Mouse (Mus musculus): ENCODE data around the gene Tmem40. TPM values are rescaled to one million over a fixed set of nuclear protein-coding genes. Genes with fewer than 3 reads are reported as not detected.
A peak's percentile ranks its signal among the peaks of the same experiment; 100 is the strongest.

Tmem40 gene
- under 1 TPM; 0.43 to 0.45 TPM for total RNA-seq (2021)
- long read RNA-seq, experiment 1: 0 reads
- long read RNA-seq, experiment 2: 0 reads

DNA sequence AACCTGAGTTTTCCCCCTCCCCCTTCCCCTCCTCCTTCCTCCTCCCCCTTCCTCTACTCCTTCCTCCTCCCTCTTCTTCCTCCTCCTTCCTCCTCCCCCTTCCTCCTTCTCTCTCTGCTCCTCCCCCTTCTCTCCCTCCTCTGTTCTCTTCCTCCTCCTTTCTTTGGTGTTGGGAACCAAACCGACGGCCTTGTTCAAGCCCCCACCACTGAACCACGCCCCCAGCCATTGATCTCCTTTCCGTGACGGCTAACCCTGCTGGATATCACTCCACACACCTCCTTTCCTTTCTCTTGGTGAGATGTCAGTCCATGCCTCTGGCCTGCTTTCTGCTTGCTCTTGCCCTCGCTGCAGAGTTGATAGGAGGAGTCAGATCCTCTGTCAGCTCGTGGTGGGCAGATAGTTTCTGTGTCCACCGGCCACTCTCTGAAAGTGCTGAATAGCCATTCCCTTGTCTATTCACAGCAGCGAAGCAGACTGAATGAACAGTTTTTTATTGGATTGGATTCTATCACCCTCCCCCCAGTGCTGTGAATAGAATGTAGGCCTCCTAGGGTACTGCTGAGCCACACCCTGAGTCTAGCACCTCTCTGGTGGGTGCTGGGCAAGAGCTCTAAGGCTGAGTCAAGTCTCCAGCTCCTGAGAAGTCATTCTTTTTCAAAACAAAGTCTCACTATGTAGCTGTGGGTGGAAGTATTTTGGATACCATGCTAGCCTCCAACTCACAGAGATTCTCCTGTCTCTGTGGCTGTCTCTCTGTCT, at the start of gene Tmem40:
Gene Tmem40, minus strand, starts transcription at position 416 of the 762 bp plus-strand sequence.
- DNase-seq (ENCODE audit: low spot score in 2 of 2): no peak

- no peak for DNase-seq (ENCODE audit: low spot score in 2 of 2)
Measured at GRCm38 (mm10) chr6:115811606-115812005, 49.4 kb upstream of the Tmem40 start.

GRCm38 (mm10) chr6:115808488-115809231, 46.5 kb upstream of the Tmem40 start, which contains the start of gene Rpl32:
TSS of gene Rpl32 (minus strand) at chr6:115808747.
- DNase-seq (ENCODE audit: low spot score in 2 of 2): peak; percentile 85 to 86

GRCm38 (mm10) chr6:115808196-115808487, 45.9 kb upstream of the Tmem40 start:
- DNase-seq (ENCODE audit: low spot score in 2 of 2): no peak

- DNase-seq (ENCODE audit: low spot score in 2 of 2): no peak
Measured at GRCm38 (mm10) chr6:115807464-115808195, 45.4 kb upstream of the Tmem40 start.

DNA sequence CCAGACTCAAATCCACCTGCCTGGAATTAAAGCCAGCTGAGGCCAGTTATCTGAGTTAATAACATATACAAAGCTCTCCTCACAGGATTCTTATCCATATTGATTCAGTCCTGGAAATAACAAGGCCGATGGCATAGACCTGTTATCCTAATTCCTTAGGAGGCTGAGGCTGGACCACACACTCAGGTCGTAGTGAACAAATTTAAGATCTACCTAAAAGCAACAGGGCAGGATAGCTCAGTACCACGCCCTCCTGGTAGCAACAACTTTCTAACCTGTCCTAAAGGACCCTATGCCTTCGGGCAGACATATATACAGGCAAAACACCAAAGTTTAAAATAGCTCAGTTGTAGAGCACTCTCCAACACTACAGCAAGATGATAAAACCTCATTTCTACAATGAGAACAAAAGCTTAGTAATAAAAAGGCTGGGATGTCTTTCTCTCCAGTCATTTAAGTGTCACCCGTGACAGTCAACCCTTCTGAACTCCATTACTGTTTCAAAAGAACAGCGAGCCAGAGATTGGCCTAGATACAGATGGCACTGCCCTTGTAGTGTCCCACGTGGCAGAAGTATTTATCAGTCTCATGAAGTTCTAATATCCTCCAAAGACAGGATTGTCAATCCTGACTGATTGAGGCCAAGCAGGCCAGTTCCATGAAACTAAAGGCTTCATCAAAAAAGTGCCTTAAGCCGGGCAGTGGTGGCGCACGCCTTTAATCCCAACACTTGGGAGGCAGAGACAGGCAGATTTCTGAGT, 42.4 kb upstream of the Tmem40 start:
- no peak for DNase-seq (ENCODE audit: low spot score in 2 of 2)

GRCm38 (mm10) chr6:115803541-115804382, 41.6 kb upstream of the Tmem40 start:
- DNase-seq (ENCODE audit: low spot score in 2 of 2): peak; percentile 49 to 64

DNA sequence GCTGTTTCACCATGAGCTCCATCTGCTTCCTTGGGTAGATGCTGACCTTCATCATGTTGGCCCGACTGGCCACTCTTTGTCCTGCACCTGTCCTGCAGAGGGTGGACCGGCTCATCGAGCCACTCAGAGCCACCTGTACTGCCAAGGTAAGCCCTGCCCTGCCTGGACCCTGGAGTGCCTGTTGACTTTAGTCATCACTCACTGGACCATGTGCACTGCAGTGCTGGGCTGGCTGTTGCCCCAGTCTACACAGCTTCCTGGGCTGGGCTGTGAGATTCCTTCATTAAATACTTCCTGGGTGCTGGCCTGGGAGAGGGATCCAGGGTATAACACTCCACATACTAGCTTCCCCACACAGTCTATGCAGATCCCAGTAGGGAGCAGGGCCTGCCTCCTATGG, 39.6 kb upstream of the Tmem40 start:
- DNase-seq (ENCODE audit: low spot score in 2 of 2): no peak

- no peak for DNase-seq (ENCODE audit: low spot score in 2 of 2)
Measured at GRCm38 (mm10) chr6:115792691-115793215, 30.5 kb upstream of the Tmem40 start.

- no peak for DNase-seq (ENCODE audit: low spot score in 2 of 2)
Measured at GRCm38 (mm10) chr6:115791842-115792686, 29.9 kb upstream of the Tmem40 start.

DNA sequence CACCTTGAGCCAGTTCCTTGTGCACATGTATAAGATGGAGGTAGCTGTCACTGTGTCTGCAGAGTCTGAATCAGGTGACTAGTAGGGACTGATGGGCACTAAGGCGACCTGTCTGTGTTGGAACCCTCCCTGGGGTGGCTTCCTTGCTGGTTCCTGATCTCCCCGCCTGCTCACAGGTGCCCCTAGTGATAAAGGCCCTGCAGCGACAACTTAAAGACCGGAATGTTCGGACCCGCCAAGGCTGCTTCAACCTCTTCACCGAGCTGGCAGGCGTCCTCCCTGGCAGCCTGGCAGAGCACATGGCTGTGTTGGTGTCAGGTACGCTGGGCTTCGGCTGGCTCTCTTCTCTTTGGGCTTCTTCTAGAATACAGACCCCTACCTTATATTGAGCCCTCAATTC, 28.8 kb upstream of the Tmem40 start:
- no peak for DNase-seq (ENCODE audit: low spot score in 2 of 2)

DNA sequence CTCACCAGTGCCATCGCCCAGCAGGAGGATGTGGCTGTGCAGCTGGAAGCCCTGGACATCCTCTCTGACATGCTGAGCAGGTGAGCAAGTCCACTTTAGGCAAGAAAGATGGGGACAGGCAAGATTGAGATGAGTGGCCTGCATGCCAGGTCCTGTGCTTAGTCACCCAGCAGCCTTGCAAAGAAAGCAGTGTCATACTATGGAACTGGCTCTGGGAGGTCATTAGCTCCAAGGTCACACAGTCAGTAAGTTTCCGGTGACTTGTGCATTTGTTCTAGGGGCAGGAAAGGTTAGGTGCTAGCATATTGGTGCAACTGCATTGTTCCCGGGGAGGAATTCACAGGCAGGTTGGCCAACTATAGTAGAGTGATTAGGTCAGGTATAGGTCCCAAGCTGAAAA, 20.6 kb upstream of the Tmem40 start:
- peak in 1 of 2 experiments; percentile 27 for DNase-seq (ENCODE audit: low spot score in 2 of 2)

- DNase-seq (ENCODE audit: low spot score in 2 of 2): no peak
Measured at GRCm38 (mm10) chr6:115776363-115776762, 14.2 kb upstream of the Tmem40 start.

DNA sequence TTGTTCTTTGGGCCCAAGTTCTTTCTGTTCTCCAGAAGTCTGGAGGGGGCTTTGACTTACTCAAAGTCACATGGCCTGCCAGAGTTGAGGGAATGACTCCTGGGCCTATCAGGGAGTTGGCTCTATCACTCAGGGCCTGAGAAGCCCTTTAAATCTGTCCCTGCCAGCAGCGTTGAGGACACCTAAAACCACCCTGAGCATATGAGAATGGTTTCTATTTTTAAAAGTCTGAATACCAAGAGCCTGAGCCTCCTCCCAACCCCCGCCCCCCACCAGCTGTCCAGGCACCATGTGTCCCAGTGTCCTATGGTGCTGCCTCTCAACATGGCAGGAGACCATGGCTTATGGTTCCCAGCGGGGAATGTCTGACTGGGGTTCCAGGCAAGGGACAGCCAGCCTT, 13.6 kb upstream of the Tmem40 start:
- DNase-seq (ENCODE audit: low spot score in 2 of 2): no peak

GRCm38 (mm10) chr6:115774501-115774921, 12.3 kb upstream of the Tmem40 start, which contains the start of gene Cand2:
TSS of gene Cand2 (plus strand) at chr6:115774538.
- DNase-seq (ENCODE audit: low spot score in 2 of 2): peak; percentile 38 to 61

DNA sequence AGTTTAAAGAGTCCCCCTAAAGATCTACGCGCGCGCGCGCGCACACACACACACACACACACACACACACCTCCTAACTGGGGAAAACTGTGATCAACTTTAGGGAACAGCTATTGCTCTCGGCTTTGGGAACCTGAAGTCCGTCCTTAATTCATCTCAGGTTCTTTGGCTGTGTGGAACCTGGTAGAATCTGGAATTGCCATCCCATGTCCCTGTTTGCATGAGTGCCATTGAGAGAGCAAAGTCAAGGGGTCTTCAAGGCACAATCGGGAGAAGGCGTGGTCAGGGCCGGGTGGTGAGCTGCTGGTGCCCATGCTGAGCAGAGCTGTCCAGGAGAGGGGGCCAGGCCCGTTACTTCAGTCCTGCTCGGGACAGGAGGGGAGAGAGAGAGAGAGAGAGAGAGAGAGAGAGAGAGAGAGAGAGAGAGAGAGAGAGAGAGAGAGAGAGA, 11.8 kb upstream of the Tmem40 start:
- no peak for DNase-seq (ENCODE audit: low spot score in 2 of 2)

DNA sequence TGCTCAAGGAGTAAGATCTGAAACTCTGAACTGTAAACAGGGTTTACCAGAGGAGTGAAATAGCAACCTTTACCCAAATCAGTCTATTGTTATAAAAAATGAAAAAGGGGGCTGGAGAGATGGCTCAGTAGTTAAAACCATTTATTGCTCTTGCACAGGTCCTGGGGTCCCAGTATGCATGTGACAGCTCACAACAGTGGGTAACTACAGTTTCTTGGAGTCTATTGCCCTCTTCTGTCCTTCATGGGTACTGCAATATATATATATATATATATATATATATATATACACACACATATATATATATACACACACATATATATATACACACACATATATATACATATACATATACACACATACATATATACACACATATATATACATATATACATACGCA, 10.4 kb upstream of the Tmem40 start:
- no peak for DNase-seq (ENCODE audit: low spot score in 2 of 2)

GRCm38 (mm10) chr6:115772201-115772600, 10.0 kb upstream of the Tmem40 start:
- no peak for DNase-seq (ENCODE audit: low spot score in 2 of 2)

GRCm38 (mm10) chr6:115770852-115771251, 8.6 kb upstream of the Tmem40 start:
- DNase-seq (ENCODE audit: low spot score in 2 of 2): no peak
